Mouse (Mus musculus): ENCODE measurements at regions not wholly inside any gene's neighbourhood (a gene's known extent, or its start where the extent isn't known, plus 50 kb on each side); places are given as distances from the start of the nearest gene placed in this dataset.

GRCm38 (mm10) chr13:78451333-78452070 is 251.9 kb upstream of the Nr2f1 start:
- whole genome bisulfite sequencing: 68% methylated on average over 2 of the region's 2 CpGs
- ATAC-seq: no peak
- no peaks in the 10 kb centered on the region for H3K9me3 ChIP-seq (ENCODE audit: control insufficient read depth)

DNA sequence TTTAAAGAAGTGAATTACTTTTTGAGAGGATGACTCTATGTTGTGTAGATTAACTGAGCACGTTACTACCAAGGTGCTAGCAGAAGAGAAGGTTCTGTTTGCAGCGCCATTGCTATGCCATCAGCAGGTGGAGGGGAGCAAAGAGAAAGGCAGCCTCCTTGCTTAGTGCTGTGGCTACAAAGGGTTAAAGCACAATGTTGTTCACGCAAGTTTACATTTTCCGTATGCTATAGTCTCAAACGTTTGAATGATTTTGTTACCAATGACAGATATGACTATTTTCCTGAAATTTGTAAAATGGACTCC is 247.1 kb upstream of the Nr2f1 start:
- no peak overlapping the region for H3K9ac ChIP-seq (ENCODE audit: low read depth, low read length)
- no peak overlapping the region for H3K27ac ChIP-seq (ENCODE audit: low read depth, low read length)
- H3K9me3 ChIP-seq (ENCODE audit: control insufficient read depth): no peaks in the 10 kb centered on the region
- no peaks in the 10 kb centered on the region for H3K36me3 ChIP-seq (ENCODE audit: control insufficient read depth, insufficient read depth)
- H3K4me1 ChIP-seq (replicated peaks; ENCODE audit: control insufficient read depth, insufficient read depth, low read length): no peaks in the 10 kb centered on the region
- WGBS: 66% methylated on average over 5 of the region's 5 CpGs
- H3K4me2 ChIP-seq (replicated peaks; ENCODE audit: low read depth): no peak overlapping the region
- ATAC-seq: no peak
- H3K4me3 ChIP-seq (ENCODE audit: low read depth, low read length): no peak overlapping the region
- TF ChIP-seq CTCF (IDR thresholded peaks at IDR 0.05; ENCODE audit: low read depth): no peak
- no peaks in the 10 kb centered on the region for H3K27me3 ChIP-seq (replicated peaks; ENCODE audit: control insufficient read depth, insufficient read depth, low read length)

More at GRCm38 (mm10) chr13:78451333-78452070, 251.9 kb upstream of the Nr2f1 start:
- Histone ChIP-seq H3K27me3 (replicated peaks; ENCODE audit: control insufficient read depth, insufficient read depth, low read length) (no peaks in the 10 kb centered on the region), H3K27ac (ENCODE audit: low read depth, low read length) (no peak overlapping the region), H3K4me2 (replicated peaks; ENCODE audit: low read depth) (no peak overlapping the region), H3K4me3 (ENCODE audit: low read depth, low read length) (no peak overlapping the region), H3K4me1 (replicated peaks; ENCODE audit: control insufficient read depth, insufficient read depth, low read length) (no peaks in the 10 kb centered on the region), H3K9ac (ENCODE audit: low read depth, low read length) (no peak overlapping the region), H3K36me3 (ENCODE audit: control insufficient read depth, insufficient read depth) (no peaks in the 10 kb centered on the region)
- TF ChIP-seq CTCF (IDR thresholded peaks at IDR 0.05; ENCODE audit: low read depth): no peak

GRCm38 (mm10) chr13:78445891-78446725 is 246.6 kb upstream of the Nr2f1 start:
- TF ChIP-seq CTCF (IDR thresholded peaks at IDR 0.05; ENCODE audit: low read depth): no peak
- H3K27me3 ChIP-seq (replicated peaks; ENCODE audit: control insufficient read depth, insufficient read depth, low read length): no peaks in the 10 kb centered on the region
- 61% methylated on average over 14 of the region's 14 CpGs for WGBS
- H3K9me3 ChIP-seq (ENCODE audit: control insufficient read depth): no peaks in the 10 kb centered on the region
- no peak overlapping the region for H3K4me3 ChIP-seq (ENCODE audit: low read depth, low read length)
- H3K9ac ChIP-seq (ENCODE audit: low read depth, low read length): no peak overlapping the region
- no peaks in the 10 kb centered on the region for H3K36me3 ChIP-seq (ENCODE audit: control insufficient read depth, insufficient read depth)
- no peak for ATAC-seq
- no peak overlapping the region for H3K27ac ChIP-seq (ENCODE audit: low read depth, low read length)
- no peaks in the 10 kb centered on the region for H3K4me1 ChIP-seq (replicated peaks; ENCODE audit: control insufficient read depth, insufficient read depth, low read length)
- no peak overlapping the region for H3K4me2 ChIP-seq (replicated peaks; ENCODE audit: low read depth)

DNA sequence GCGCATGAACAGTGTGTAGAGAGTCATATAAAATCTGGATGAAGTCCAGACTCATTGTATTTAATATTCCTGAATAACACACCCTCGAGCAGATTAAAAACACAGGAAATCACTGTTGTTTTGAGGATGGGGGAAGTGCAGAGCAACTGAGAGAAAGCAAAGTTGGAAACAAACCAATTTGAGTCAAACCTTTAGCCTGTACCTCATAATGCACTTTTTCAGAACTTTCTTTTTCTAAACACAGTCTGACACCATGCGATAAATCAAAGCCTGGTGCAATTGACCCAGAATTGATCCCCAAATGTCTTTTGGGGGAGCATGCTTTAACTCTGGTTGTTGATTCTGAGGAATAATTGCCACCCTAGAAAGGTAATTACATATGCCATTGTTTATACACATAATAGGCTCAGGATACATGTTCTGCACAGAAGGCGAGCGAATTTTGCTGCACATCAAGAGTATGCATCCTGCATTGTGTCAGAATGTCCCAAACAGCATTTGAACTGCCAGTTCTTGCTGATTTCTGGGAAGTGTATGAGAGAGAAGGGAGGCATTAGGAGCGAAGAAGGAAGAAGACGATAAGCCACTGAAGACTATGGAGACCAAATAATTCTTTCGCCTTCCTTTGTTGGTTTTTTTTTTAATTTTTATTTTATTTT is 245.3 kb upstream of the Nr2f1 start:
- no peak for ATAC-seq
- Histone ChIP-seq H3K4me3 (ENCODE audit: low read depth, low read length) (no peak overlapping the region), H3K27ac (ENCODE audit: low read depth, low read length) (no peak overlapping the region), H3K36me3 (ENCODE audit: control insufficient read depth, insufficient read depth) (no peaks in the 10 kb centered on the region), H3K9ac (ENCODE audit: low read depth, low read length) (no peak overlapping the region), H3K27me3 (replicated peaks; ENCODE audit: control insufficient read depth, insufficient read depth, low read length) (no peaks in the 10 kb centered on the region), H3K9me3 (ENCODE audit: control insufficient read depth) (no peaks in the 10 kb centered on the region), H3K4me1 (replicated peaks; ENCODE audit: control insufficient read depth, insufficient read depth, low read length) (no peaks in the 10 kb centered on the region), H3K4me2 (replicated peaks; ENCODE audit: low read depth) (no peak overlapping the region)
- 75% methylated on average over 8 of the region's 8 CpGs for WGBS
- no peak for TF ChIP-seq CTCF (IDR thresholded peaks at IDR 0.05; ENCODE audit: low read depth)

GRCm38 (mm10) chr13:78428469-78428868 is 228.9 kb upstream of the Nr2f1 start:
- Histone ChIP-seq H3K4me2 (replicated peaks; ENCODE audit: low read depth) (no peak overlapping the region), H3K4me3 (ENCODE audit: low read depth, low read length) (no peak overlapping the region), H3K9me3 (ENCODE audit: control insufficient read depth) (no peaks in the 10 kb centered on the region), H3K4me1 (replicated peaks; ENCODE audit: control insufficient read depth, insufficient read depth, low read length) (no peaks in the 10 kb centered on the region), H3K9ac (ENCODE audit: low read depth, low read length) (no peak overlapping the region), H3K36me3 (ENCODE audit: control insufficient read depth, insufficient read depth) (no peaks in the 10 kb centered on the region), H3K27me3 (replicated peaks; ENCODE audit: control insufficient read depth, insufficient read depth, low read length) (no peaks in the 10 kb centered on the region), H3K27ac (ENCODE audit: low read depth, low read length) (no peak overlapping the region)
- no peak for ATAC-seq
- WGBS: 64% methylated on average over 4 of the region's 4 CpGs
- TF ChIP-seq CTCF (IDR thresholded peaks at IDR 0.05; ENCODE audit: low read depth): no peak

DNA sequence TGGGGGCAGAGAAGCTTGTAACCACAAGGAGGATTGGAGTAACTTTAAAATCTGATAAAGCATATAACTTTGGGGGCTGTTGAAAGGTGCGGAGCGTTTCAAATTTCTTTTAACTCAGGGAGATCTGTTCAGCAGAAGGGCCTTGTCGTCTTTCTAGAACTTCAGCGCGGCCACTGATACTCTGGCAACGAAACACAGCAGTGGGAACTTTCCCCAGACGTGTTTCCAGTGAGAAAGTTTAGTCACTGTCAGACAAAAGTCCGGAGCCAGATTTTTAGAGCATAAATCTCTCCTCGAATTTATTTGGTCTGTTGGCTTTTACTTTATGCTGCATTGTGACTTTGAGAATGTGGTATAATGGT is 228.5 kb upstream of the Nr2f1 start:
- Histone ChIP-seq H3K27ac (ENCODE audit: low read depth, low read length) (no peak overlapping the region), H3K36me3 (ENCODE audit: control insufficient read depth, insufficient read depth) (no peaks in the 10 kb centered on the region), H3K9ac (ENCODE audit: low read depth, low read length) (no peak overlapping the region), H3K4me2 (replicated peaks; ENCODE audit: low read depth) (peak overlapping the region; percentile 48), H3K4me3 (ENCODE audit: low read depth, low read length) (no peak overlapping the region), H3K4me1 (replicated peaks; ENCODE audit: control insufficient read depth, insufficient read depth, low read length) (no peaks in the 10 kb centered on the region), H3K27me3 (replicated peaks; ENCODE audit: control insufficient read depth, insufficient read depth, low read length) (no peaks in the 10 kb centered on the region), H3K9me3 (ENCODE audit: control insufficient read depth) (no peaks in the 10 kb centered on the region)
- ATAC-seq: no peak
- 18% methylated on average over 9 of the region's 9 CpGs for WGBS
- no peak for TF ChIP-seq CTCF (IDR thresholded peaks at IDR 0.05; ENCODE audit: low read depth)
